Mouse (Mus musculus) left cerebral cortex, postnatal 25 days (tissue): ENCODE results near the gene Depdc1b. TPM values are rescaled to one million over a fixed set of nuclear protein-coding genes. Genes with fewer than 3 reads are reported as not detected.

ENCODE experiments used
- DNase-seq, 2 experiments: peaks; one replicate each; pipeline ENCODE4 v3.0.0; 2022; ENCODE audit warnings: low spot score in 2 of 2, mixed read lengths in 1 of 2
- intact Hi-C: fragments of 180-260 bp; cut with DNase I; formaldehyde crosslinking; loops from one replicate; pipeline ENCODE4 v1.15.1; 2025
- total RNA-seq, 2 experiments: library from RNA; stranded (reverse); gene quantifications; 2 replicates each; pipeline ENCODE4 v1.2.3; 2021

The Depdc1b gene
- total RNA-seq, 2 experiments from 2014 or later = 0.37 to 1.1 TPM

- intact Hi-C loops = no loop called here
These were observed 102.8 kb downstream of the Depdc1b start for GRCm38 (mm10) chr13:108418741-108419507.

DNA sequence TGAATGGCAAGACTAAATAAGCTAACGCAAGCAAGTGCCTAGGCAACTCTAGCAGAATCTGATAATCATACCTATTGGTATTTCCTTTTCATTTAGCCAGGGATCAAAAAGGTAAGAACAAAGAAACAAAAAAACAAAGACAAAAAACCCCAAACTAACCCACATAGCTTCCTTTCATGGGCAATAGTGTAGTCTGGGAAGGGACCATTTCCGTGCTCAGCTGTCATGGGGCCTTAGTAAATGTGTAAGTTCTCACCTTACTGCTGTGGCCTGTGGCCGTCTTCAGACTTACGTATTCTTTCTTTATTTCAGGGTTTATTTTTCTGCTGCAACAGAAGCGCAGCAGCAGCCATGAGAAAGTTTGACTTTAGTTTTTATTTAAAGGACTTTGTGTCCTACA, 110.2 kb downstream of the Depdc1b start:
- intact Hi-C loops = no loop called here
- DNase-seq = no peak

More at GRCm38 (mm10) chr13:108418741-108419507, 102.8 kb downstream of the Depdc1b start:
- no peak for DNase-seq

GRCm38 (mm10) chr13:108428809-108429208, 112.7 kb downstream of the Depdc1b start:
- no peak for DNase-seq
- intact Hi-C loops = no loop called here

DNA sequence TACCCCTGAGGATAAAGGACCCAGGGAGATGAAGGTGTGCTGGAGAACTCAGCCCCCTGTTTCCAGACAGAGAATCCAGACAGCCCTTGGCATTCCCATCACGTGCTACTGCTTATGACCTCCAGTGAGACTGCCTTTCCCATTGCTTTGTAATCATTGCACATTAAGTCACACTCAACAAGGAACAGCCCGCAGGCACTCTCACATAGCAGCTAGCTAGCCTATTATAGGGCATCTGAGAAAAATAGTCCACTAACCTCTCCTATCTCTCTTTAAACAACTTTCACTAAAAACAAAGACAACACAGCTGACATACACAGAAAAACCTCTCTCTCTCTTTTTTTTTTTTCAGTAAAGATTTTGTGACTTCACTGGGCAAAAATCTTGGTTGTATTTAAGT, 113.5 kb downstream of the Depdc1b start:
- intact Hi-C loops = no loop called here
- DNase-seq = no peak

- intact Hi-C loops = no loop called here
- DNase-seq = no peak
These were observed 115.6 kb downstream of the Depdc1b start for GRCm38 (mm10) chr13:108431776-108432175.

GRCm38 (mm10) chr13:108435687-108436086, 119.6 kb downstream of the Depdc1b start:
- DNase-seq = no peak
- intact Hi-C loops = no loop called here

DNA sequence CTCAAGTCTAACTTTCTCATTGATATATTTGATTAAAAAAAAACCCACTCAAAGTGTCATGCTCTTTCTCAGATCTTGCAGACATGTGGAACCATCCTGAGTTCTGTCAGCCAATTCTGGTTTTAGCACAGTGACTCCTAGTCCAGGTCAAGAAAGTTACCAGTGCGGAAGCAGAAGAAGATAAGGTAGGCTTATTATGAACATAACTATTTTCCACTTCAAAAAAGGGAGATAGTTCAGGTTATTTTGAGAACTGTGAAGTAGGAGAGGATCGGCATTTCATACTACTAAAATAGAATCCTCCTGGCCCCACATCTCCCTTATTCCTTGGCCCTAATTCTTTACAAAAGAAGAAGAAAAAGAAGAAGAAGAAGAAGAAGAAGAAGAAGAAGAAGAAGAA, 121.3 kb downstream of the Depdc1b start:
- intact Hi-C loops = no loop called here
- no peak for DNase-seq

DNA sequence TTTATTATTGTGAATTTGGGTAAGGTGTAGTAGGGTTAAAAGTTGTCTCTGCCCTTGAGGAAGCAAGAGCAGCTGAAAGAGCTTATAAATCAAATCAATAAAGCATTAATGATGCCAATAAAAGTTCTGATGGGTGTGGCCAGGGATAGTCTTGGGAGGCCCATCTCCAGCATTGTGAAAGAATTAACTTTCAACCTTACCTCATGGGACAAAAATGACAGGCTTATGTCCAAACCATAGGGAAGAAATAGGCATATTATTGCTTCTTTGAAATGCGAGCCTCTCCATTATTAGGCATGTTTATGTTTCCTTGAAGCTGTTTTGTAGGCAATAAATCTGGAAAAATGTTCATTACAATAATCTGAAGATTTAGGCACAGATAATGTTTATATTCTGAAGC, 122.9 kb downstream of the Depdc1b start:
- no peak for DNase-seq
- intact Hi-C loops = no loop called here

DNA sequence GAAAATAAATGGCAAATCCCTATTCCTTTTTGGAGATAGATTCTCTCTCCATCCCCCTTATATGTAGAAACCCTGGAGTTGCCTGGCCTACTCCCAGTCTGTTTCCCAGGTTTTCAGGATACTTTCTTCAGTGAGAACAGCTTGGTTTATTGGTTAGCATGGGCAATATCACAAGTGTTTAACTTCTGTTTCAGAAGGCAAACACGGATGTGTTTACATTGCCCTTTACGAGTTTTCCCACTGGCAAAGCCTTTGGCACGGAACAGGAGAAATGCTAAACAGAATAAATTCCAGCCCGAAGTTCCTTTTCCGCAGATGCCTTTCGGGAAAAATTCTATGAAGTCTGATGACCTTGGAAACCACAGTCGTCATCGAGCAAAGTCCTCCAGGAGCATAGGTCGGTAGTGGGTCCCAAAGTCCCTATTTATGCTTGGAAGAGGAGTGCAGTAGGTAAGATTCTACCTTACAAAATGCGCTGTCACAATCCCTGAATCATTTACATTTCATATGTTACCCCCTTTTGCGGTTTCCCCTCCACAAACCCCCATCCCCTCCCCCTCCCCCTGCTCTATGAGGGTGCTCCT, 132.3 kb downstream of the Depdc1b start:
- DNase-seq = no peak
- intact Hi-C loops = loop anchor here (5.0 kb wide), 1 partner anchor 79 kb away; no protein-coding TSS in a partner anchor

- intact Hi-C loops = loop anchor here (5.0 kb wide), 1 partner anchor 78 kb away; no protein-coding TSS in a partner anchor
- DNase-seq = peak; percentile 30 to 83
These were observed 133.3 kb downstream of the Depdc1b start, which contains the start of gene Pde4d for GRCm38 (mm10) chr13:108449116-108450097. Pde4d (plus strand) TSS chr13:108449948.

DNA sequence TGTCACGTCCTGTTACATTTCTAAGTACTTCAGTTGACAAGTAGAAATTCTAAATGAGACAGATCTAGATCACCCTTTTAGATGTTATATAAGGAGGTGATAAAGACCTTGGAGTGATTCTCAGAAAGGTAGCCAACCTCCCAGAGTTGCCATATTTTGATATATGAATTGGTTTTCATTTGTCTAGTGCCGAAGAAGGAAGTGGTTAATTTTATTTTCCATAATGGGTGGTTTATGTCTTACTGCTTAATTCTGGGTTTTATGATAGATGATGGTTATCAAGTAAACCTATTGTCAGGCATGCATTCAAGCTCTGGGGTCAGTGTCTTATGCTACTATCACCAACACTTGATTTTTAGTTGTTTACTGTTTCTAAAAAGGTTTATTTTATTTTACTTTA, 135.0 kb downstream of the Depdc1b start:
- DNase-seq = no peak
- intact Hi-C loops = no loop called here

GRCm38 (mm10) chr13:108453064-108453919, 137.2 kb downstream of the Depdc1b start:
- intact Hi-C loops = no loop called here
- DNase-seq = no peak

Other genes with a start within 250 kb of the Depdc1b start
- 10 to 100 TPM; 21.8 to 22.2 TPM for gene Ndufaf2, start 157.7 kb upstream of the Depdc1b start, total RNA-seq
- 10 to 100 TPM; 17.1 to 23.2 TPM for gene Ercc8, start 157.6 kb upstream of the Depdc1b start, total RNA-seq
- 1 to 10 TPM; 9.5 to 9.6 TPM for gene Elovl7, start 101.9 kb upstream of the Depdc1b start, total RNA-seq
- 100 to 1,000 TPM; 108 to 116 TPM for gene Pde4d, start 133.6 kb downstream of the Depdc1b start, total RNA-seq